Mouse (Mus musculus) adrenal gland, postnatal 10 days (tissue): ENCODE results near the gene Tpra1. TPM values are rescaled to one million over a fixed set of nuclear protein-coding genes. Genes with fewer than 3 reads are reported as not detected.

Source experiments
- DNase-seq: peaks from one replicate; pipeline ENCODE4 v3.0.0; 2021; ENCODE audit warnings: mixed read lengths
- total RNA-seq, 2 experiments: library from RNA; stranded (reverse); gene quantifications; 2 replicates each; pipeline ENCODE4 v1.2.3; 2021

Tpra1 gene
- total RNA-seq, 2 experiments from 2014 or later, result 61.0 to 74.0 TPM

DNA sequence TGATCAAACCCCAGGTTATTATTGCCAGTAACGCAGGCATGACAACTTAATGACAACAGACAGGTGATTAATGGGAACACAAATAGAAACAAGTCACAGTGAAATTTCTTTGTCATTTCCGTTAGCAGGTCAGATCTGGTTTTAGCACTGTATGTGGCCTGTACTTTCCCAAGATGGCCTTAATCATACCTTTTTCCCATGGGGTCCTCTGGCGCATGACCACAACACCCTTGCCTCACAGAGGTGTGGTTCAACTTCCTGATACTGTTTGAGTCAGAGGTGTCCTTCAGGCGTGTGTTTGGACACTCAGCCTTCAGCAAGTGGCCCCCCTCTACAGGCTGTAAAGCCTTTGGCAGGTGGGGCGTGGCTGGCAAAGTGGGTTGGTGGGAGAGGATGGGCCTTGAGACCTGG is 55.8 kb downstream of the Tpra1 start:
- no peak for DNase-seq

GRCm38 (mm10) chr6:88958305-88958704 is 56.3 kb downstream of the Tpra1 start:
- DNase-seq, result no peak

DNA sequence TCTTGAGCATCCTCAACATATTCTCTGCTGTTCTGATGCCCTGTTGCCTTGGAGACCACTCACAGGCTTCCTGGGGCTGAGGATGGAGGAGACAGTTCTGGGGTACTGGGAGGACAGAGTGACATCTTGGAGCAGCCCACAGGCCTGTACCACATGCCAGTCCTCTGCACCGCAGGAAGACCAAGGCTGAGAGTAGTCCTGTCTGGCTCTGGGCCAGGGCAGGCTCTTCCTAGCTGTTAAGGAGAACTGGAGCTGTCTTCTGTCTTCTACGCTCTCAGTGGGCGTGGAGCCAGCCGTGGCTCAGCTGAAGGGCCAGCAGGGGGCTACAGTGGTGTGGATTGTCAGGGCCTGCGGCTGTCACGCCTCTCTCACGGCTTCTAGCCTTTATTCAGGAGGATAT is 57.8 kb downstream of the Tpra1 start:
- DNase-seq, result peak; percentile 65

DNA sequence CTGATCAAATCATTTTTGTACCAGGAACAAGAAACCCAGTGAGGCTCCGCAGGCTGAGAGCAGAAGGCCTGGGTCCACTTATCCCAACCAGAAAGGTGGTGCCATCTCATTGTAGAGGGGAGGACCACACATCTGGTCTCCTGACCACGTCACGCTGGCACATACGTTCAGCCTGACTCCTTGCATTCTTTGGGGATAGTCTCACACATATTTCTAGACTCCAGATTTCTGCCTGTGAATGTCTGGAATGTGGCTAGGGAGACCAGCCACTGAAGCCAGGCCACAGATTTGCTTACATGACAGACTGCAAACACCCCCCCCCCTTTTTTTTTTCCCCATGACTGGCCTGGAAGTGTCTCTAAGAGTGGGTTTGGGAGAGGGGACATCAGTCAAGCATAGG is 58.9 kb downstream of the Tpra1 start:
- DNase-seq, result no peak

Other genes starting within 250 kb of the Tpra1 start
- gene Mgll, start 177.8 kb upstream of the Tpra1 start, total RNA-seq, result 100 to 1,000 TPM; 277 to 282 TPM
- 10 to 100 TPM; 21.9 to 30.5 TPM for gene Abtb1, start 60.3 kb upstream of the Tpra1 start, total RNA-seq
- gene Podxl2, start 27.2 kb upstream of the Tpra1 start, total RNA-seq, result 10 to 100 TPM; 27.8 to 28.3 TPM
- 10 to 100 TPM; 50.0 to 53.5 TPM for gene Mcm2, start 3.5 kb upstream of the Tpra1 start, total RNA-seq